Mouse (Mus musculus) testis, adult 2 months (tissue): Measurements from ENCODE around the gene Stn1.

Source experiments
- CTCF ChIP-seq: fragments of 200-500 bp; IDR thresholded peaks from 2 replicates; pipeline ENCODE4 v1.5.1; 2012; ENCODE audit warnings: low read depth, mild to moderate bottlenecking, inconsistent platforms, low read length, moderate library complexity; ENCODE audit not compliant: control insufficient read depth, insufficient read depth, insufficient replicate concordance
- POLR2A ChIP-seq: fragments of 200-500 bp; IDR thresholded peaks from 2 replicates; pipeline ENCODE4 v1.6.1; 2012; ENCODE audit warnings: low read depth, mild to moderate bottlenecking, inconsistent platforms, low read length, moderate library complexity; ENCODE audit not compliant: control insufficient read depth

DNA sequence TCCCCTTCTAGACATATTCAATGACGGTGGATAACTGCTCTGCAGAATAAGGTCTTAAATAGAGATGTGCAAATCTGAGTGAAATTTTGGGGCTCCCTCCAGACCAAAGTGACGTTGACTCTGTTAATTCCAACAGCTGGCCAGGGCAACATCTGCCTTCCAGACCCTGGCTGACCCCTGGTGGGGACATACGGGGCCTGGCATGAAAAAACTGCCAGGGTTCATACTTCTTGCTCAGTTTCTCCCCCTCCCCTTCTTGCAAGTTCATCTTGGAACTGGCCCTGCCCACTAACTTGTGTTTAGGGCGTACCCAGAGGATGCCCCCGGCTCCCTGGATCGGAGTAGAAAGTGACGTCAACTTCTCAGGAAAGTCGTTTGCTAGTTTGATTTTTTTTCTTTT lies 70.5 kb downstream of the Stn1 start:
- TF ChIP-seq POLR2A (no peak), CTCF (no peak)
